Mouse (Mus musculus): ENCODE data around the gene Ifngr1. TPM values are rescaled to one million over a fixed set of nuclear protein-coding genes. Genes with fewer than 3 reads are reported as not detected.

Gene Ifngr1
- polyA plus RNA-seq, 1 experiment = 72.3 TPM

DNA sequence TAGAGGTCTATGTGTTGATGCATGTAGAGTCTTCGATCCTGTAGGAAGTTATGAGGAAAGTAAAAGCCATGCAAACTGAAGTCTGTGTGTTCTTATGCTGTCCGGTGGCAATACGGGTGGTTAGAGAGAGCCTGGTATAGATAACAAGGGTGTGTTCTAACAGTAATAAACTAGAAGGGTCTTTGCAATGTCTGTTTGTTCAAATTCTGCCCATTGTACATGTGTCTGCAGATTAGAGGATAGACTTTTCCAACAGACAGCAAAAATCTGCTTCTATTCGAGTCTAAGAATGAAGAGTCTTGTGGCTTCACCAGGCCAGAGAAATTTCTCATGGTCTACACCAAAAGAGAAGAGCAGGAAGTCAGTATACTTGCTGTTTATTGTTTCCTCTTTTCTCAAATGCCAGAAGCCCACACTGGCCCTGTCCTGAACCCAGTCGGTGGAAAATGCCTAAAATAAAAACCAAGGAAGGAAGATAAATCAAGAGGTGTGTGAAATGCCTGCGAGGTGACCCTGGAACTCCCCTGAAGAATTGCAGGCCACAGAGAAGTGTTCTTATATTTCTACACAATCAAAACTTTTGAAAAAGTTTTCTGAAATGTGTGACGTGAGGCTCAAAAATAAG, 8.8 kb upstream of the Ifngr1 start:
- Histone ChIP-seq H3K4me3 (replicated peaks; ENCODE audit: extremely low read depth, low read depth, low read length) (no peak overlapping the region), H3K4me1 (ENCODE audit: control insufficient read depth, insufficient read depth, low read length) (peaks cover 2% of the 10 kb centered on the region; the same call in 1 of the 2 replicates)
- 58% methylated on average over 7 of the region's 7 CpGs for WGBS
- TF ChIP-seq CTCF (IDR thresholded peaks at IDR 0.05; ENCODE audit: insufficient read depth, low read length) (no peak), POLR2A (IDR thresholded peaks at IDR 0.05; ENCODE audit: borderline replicate concordance, extremely low read depth, low read depth, low read length) (no peak)
- no peak for DNase-seq

DNA sequence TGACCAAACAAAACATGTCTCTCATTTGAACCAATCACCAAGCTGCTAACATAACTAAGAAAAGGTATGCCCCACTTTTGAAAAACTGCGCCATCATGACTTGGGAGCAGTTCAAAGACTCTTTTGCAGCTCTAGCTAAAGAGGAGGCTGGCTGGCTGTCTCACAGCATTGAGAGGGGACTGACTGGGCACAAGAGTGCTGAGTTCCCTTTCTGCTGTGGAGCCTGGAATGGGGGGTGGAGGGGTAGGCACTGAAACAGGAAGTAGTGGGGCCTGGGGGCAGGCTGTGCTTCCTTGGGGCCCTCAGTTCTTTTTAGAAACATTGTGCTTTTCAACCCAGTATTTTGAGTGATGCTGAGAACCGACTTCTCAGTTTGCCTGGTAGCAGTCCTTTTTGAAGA, 7.7 kb upstream of the Ifngr1 start:
- TF ChIP-seq POLR2A (IDR thresholded peaks at IDR 0.05; ENCODE audit: borderline replicate concordance, extremely low read depth, low read depth, low read length) (no peak), CTCF (IDR thresholded peaks at IDR 0.05; ENCODE audit: insufficient read depth, low read length) (no peak)
- 74% methylated on average over 2 of the region's 2 CpGs for WGBS
- DNase-seq = no peak

DNA sequence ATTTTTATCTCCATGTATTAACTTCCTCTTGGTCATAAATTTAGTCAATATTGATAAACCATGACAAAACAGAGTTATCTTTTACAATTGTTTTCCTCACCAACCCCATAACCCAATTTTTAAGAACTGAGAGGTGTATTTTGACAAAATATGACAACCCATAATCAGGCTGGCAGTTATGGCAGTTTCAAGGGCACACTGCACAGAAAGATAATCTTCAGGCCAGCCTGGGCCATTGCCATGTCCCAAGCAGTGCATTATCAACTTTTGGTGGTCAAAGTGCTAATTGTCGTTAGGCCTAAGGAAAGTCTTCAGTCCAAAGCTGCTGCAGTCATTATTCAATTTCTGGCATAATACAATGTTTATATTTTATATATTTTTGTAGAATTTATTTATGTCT, 6.9 kb upstream of the Ifngr1 start:
- TF ChIP-seq POLR2A (IDR thresholded peaks at IDR 0.05; ENCODE audit: borderline replicate concordance, extremely low read depth, low read depth, low read length) (no peak), CTCF (IDR thresholded peaks at IDR 0.05; ENCODE audit: insufficient read depth, low read length) (no peak)
- WGBS = 88% methylated on average over 1 of the region's 1 CpGs
- DNase-seq = no peak
- Histone ChIP-seq H3K4me1 (ENCODE audit: control insufficient read depth, insufficient read depth, low read length) (no peaks in the 10 kb centered on the region; the same call in 1 of the 2 replicates), H3K4me3 (replicated peaks; ENCODE audit: extremely low read depth, low read depth, low read length) (no peak overlapping the region)

More for the DNA sequence above, 7.7 kb upstream of the Ifngr1 start:
- no peaks in the 10 kb centered on the region; the same call in 1 of the 2 replicates for H3K4me1 ChIP-seq (ENCODE audit: control insufficient read depth, insufficient read depth, low read length)
- no peak overlapping the region for H3K4me3 ChIP-seq (replicated peaks; ENCODE audit: extremely low read depth, low read depth, low read length)

DNA sequence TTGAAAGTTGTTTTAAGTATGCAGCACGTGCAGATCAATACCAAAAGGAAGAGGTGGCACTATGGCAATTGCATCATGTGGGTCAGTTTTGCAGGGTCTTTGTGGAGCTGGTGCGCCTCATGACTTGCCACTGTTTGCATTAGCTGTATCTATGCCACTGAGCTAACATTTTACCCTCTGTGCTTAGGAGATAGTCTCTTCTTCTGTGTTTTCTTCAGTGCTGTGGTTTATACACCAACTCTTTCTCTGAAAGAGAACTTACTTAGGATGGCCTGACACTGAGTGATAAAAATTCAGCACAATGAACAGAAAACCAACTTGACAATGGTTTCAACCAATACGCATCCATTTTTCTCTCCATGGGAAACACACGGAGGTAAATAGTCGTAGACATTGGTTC, 5.9 kb upstream of the Ifngr1 start:
- TF ChIP-seq CTCF (IDR thresholded peaks at IDR 0.05; ENCODE audit: insufficient read depth, low read length) = no peak
- TF ChIP-seq POLR2A (IDR thresholded peaks at IDR 0.05; ENCODE audit: borderline replicate concordance, extremely low read depth, low read depth, low read length) = no peak
- DNase-seq = no peak
- Histone ChIP-seq H3K4me1 (ENCODE audit: control insufficient read depth, insufficient read depth, low read length) (no peaks in the 10 kb centered on the region; the same call in 1 of the 2 replicates), H3K4me3 (replicated peaks; ENCODE audit: extremely low read depth, low read depth, low read length) (no peak overlapping the region)
- 91% methylated on average over 5 of the region's 5 CpGs for WGBS

DNA sequence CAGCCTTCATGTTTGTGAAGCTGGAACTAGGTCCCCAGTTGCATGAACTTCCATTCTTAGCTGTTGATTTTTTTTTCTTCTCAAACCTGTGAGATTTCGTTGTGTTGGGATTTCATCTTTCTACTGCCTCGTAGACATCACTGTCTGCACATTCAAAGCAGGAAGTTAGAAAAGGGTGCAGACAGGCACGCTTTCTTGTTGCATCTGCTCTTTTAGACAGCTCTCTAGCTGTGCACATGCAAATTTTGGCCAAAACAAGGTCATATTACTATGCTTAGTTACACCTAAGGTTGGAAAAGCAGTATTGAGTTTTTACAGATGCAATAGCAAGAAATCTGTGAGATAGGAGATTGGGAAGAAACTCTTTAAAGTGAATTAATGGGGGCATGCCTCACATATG, 4.5 kb upstream of the Ifngr1 start:
- no peaks in the 10 kb centered on the region; the same call in 1 of the 2 replicates for H3K4me1 ChIP-seq (ENCODE audit: control insufficient read depth, insufficient read depth, low read length)
- TF ChIP-seq CTCF (IDR thresholded peaks at IDR 0.05; ENCODE audit: insufficient read depth, low read length) (no peak), POLR2A (IDR thresholded peaks at IDR 0.05; ENCODE audit: borderline replicate concordance, extremely low read depth, low read depth, low read length) (no peak)
- DNase-seq = no peak
- WGBS = 71% methylated on average over 3 of the region's 3 CpGs
- H3K4me3 ChIP-seq (replicated peaks; ENCODE audit: extremely low read depth, low read depth, low read length) = no peak overlapping the region

DNA sequence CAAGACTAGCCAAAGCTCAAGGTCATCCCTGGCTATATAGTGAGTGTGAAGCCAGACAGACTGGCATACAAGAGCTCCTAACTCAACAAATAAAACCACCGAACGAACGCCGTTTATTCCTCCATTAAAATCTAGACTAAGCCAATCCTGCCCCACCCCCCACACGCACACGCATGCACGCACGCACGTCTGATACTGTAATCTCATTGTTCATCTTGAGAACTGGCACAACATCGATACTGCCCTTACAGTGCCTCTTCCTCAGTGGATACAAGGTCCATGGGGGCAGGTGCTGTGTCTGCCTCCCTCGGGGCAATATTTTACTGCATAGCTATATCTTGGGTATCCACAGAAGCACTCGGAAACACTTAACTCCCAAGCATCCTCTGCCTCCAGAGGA, 2.1 kb upstream of the Ifngr1 start:
- no peak for DNase-seq
- H3K4me1 ChIP-seq (ENCODE audit: control insufficient read depth, insufficient read depth, low read length) = peaks cover 13% of the 10 kb centered on the region
- no peak overlapping the region for H3K4me3 ChIP-seq (replicated peaks; ENCODE audit: extremely low read depth, low read depth, low read length)
- 85% methylated on average over 12 of the region's 12 CpGs for WGBS
- no peak for TF ChIP-seq POLR2A (IDR thresholded peaks at IDR 0.05; ENCODE audit: borderline replicate concordance, extremely low read depth, low read depth, low read length)
- TF ChIP-seq CTCF (IDR thresholded peaks at IDR 0.05; ENCODE audit: insufficient read depth, low read length) = no peak

DNA sequence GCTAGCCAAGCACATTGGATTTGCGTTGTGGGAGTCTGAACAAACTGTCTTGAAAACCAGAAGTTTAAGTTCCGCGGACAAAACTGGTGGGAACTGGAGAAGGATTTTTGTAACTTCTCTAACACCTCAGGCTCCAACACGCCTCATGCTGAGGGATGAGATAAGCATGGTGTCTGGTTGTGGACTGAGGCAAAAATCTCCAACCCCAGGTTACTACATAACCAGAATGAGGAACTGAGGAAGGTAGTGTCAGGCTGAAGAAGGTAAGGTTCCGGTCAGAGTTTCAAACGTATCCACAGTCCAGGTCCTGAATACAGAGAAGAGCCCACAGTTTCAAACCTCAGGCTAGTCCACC, 486 bp upstream of the Ifngr1 start:
- DNase-seq = no peak
- 22% methylated on average over 6 of the region's 6 CpGs for WGBS
- TF ChIP-seq CTCF (IDR thresholded peaks at IDR 0.05; ENCODE audit: insufficient read depth, low read length) = no peak
- no peak for TF ChIP-seq POLR2A (IDR thresholded peaks at IDR 0.05; ENCODE audit: borderline replicate concordance, extremely low read depth, low read depth, low read length)
- peaks cover 18% of the 10 kb centered on the region for H3K4me1 ChIP-seq (ENCODE audit: control insufficient read depth, insufficient read depth, low read length)
- H3K4me3 ChIP-seq (replicated peaks; ENCODE audit: extremely low read depth, low read depth, low read length) = peak overlapping the region; percentile 17

DNA sequence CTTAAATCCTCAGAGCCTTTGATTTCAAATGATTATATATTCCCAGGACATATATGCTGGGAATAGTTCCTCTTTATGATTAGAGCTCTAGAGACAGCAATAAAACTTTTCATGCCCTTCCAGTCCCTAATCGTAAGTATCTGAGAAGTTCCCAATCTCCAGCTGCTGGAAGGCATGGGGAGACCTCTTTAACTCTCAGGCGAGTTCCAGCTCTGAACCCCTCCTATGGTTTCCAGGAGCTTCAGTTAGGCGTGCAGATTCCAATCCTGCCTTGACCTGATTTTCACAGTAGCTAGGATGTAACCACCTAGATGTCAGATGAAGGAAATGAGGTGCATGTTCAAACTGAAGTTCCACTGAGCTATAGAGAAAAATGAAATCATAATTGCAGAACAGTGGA, 807 bp downstream of the Ifngr1 start:
- DNase-seq = no peak

DNA sequence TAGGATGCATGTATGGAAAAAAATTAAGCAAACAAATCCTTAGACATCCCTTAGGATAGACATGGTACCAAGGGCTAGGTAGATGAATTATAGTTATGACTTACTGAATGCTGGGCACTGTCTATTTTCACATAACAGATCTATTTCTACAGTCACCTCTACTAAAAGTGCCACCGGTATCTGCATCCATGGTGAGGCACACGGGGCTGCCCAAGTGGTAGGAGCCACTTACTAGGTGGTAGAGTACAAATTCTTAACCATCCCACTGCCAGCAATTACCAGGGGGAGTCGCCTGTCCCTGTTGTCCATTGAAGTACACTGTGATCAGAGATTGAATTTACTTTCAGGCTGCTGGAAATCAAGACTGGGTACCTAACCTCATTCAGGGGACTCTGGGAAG, 1.5 kb downstream of the Ifngr1 start:
- DNase-seq = no peak
- Histone ChIP-seq H3K4me1 (ENCODE audit: control insufficient read depth, insufficient read depth, low read length) (peaks cover 31% of the 10 kb centered on the region), H3K4me3 (replicated peaks; ENCODE audit: extremely low read depth, low read depth, low read length) (peak overlapping the region; percentile 58)
- WGBS = 51% methylated on average over 3 of the region's 3 CpGs
- TF ChIP-seq POLR2A (IDR thresholded peaks at IDR 0.05; ENCODE audit: borderline replicate concordance, extremely low read depth, low read depth, low read length) (no peak), CTCF (IDR thresholded peaks at IDR 0.05; ENCODE audit: insufficient read depth, low read length) (no peak)

More for the DNA sequence above, 807 bp downstream of the Ifngr1 start:
- Histone ChIP-seq H3K4me1 (ENCODE audit: control insufficient read depth, insufficient read depth, low read length) (peaks cover 28% of the 10 kb centered on the region), H3K4me3 (replicated peaks; ENCODE audit: extremely low read depth, low read depth, low read length) (peak overlapping the region; percentile 90)
- TF ChIP-seq POLR2A (IDR thresholded peaks at IDR 0.05; ENCODE audit: borderline replicate concordance, extremely low read depth, low read depth, low read length) (no peak), CTCF (IDR thresholded peaks at IDR 0.05; ENCODE audit: insufficient read depth, low read length) (no peak)
- WGBS = under 1% methylated on average over 3 of the region's 3 CpGs

DNA sequence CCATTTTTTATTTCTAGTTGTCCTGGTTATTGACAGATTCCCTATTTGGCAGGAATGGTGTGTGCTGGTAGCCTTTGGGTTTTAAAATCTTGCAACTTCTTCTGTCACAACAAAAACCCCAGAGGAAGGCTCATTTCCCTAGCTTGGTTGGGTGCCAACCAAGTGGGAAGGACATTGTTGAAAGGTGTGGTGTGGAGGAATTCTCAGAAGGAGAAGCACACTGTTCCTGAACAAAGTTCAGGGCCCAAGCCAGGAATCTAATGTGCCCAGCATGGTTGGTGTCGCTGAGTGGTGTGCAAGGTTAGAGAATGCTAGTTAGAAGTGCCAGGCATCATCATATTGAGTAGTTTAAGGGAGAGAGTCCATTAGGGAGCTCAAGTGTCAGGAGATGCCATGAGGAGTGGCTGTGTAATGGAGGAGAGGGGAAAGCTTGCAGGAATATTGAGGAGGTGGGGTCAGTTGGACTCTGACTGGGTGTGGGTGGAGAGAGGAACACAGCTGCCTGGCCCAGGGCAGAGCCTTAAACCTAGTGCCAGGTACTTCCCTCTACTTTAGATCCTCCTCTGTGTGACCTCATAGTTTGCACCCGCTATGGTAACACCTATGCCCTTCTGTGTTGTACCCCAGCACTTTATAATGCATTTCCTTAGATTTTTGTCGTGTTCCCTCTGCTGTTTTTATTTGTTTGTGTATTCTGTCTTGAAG, 2.6 kb downstream of the Ifngr1 start:
- TF ChIP-seq POLR2A (IDR thresholded peaks at IDR 0.05; ENCODE audit: borderline replicate concordance, extremely low read depth, low read depth, low read length) (no peak), CTCF (IDR thresholded peaks at IDR 0.05; ENCODE audit: insufficient read depth, low read length) (no peak)
- no peak for DNase-seq
- 44% methylated on average over 3 of the region's 3 CpGs for whole genome bisulfite sequencing
- Histone ChIP-seq H3K4me3 (replicated peaks; ENCODE audit: extremely low read depth, low read depth, low read length) (peak overlapping the region; percentile 38), H3K4me1 (ENCODE audit: control insufficient read depth, insufficient read depth, low read length) (peaks cover 34% of the 10 kb centered on the region)

Measured in lung, adult 2 months (tissue).